Mouse (Mus musculus) cortical plate, adult 2 months (tissue): Measurements from ENCODE around the gene Dgcr2.

Experiments used
- CTCF ChIP-seq: fragments of 200-500 bp; IDR thresholded peaks from 2 replicates; pipeline ENCODE4 v1.5.1; 2011; ENCODE audit warnings: mild to moderate bottlenecking, control low read depth, low read length; ENCODE audit not compliant: insufficient read depth; ENCODE audit errors: extremely low read depth
- POLR2A ChIP-seq: fragments of 200-500 bp; IDR thresholded peaks from 2 replicates; pipeline ENCODE4 v1.6.1; 2011; ENCODE audit warnings: mild to moderate bottlenecking, low read length, control low read depth; ENCODE audit not compliant: insufficient read depth; ENCODE audit errors: extremely low read depth

DNA sequence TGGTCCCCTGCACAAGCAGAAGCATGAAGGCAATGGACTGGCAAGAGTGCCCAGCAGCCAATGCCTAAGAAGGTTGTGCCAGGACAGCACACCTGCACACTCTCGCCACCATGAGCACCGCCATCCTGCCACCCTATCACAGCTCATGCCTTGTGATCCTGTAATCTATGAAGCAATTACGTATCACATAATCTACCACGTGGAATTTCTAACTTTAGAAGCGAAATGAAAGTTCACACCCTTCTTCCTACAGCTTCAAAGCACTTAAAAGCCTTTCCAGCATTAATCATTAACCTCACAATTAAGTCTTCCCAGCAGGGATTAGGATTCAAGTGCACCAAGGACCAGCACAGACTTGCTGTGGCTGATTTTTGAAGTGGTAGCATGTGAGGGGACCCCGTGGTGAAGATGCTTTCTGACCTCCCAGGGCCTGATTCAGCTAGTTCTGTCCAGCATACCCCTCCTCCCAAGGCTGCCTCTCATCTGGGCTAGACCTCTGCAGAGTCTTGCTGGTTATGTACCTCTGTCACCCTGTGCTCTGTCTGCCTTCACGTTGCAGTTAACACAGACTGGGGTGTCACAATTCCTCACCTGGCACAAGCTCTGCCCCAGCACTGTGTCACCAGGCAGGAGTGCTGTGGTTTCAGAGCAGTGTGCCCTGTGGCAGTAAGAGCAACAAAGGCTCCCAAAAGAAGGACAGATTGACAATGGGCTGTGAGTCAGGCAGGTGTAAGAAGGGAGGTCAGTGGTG, 46.9 kb upstream of the Dgcr2 start:
- TF ChIP-seq CTCF (no peak), POLR2A (no peak)
